Mouse (Mus musculus): ENCODE results near the gene Foxk2.
A peak's percentile ranks its signal among the peaks of the same experiment; 100 is the strongest.

DNA sequence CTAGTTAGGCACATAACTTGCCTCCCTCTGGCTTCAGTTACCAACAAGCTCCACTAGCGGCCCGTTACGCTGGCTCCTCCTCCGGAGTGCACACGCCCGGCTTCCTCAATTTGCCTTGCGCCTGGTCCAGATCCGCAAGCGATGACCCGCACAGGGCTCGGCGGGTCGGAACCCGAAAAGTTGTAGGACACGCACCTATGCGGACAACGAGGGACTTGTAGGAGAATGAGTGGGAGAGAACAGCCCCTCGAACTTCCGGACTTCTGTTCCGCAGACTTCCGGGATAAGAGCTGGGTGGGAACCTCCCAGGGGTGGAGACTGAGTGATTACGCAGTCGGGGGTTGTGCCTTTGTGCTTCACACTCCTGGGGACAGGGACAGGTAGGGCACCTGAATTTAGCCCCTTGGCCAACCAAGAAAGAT, 30.8 kb upstream of the Foxk2 start, which contains the start of gene Cybc1:
- TF ChIP-seq CTCF (IDR thresholded peaks at IDR 0.05; ENCODE audit: low read depth) = peak; percentile 56
- TF ChIP-seq EP300 (IDR thresholded peaks at IDR 0.05; ENCODE audit: low read depth) = no peak; the same call in 1 of the 2 replicates
